Mouse (Mus musculus): ENCODE data around the gene Fam13c. TPM values are rescaled to one million over a fixed set of nuclear protein-coding genes. Genes with fewer than 3 reads are reported as not detected.

Fam13c gene
- polyA plus RNA-seq, 1 experiment, result 27.7 TPM

- TF ChIP-seq POLR2A (IDR thresholded peaks at IDR 0.05; ENCODE audit: extremely low read depth, insufficient read depth, low read length), result no peak
- TF ChIP-seq CTCF (IDR thresholded peaks at IDR 0.05; ENCODE audit: extremely low read depth, insufficient read depth, low read length), result no peak
- Histone ChIP-seq H3K27ac (ENCODE audit: insufficient read depth, low read length) (peak overlapping the region; percentile 84; the same call in 1 of the 2 replicates), H3K4me3 (ENCODE audit: insufficient read depth, low read length) (no peak overlapping the region), H3K4me1 (ENCODE audit: control insufficient read depth, insufficient read depth, low read length) (peaks cover 9% of the 10 kb centered on the region)
Measured at GRCm38 (mm10) chr10:70493891-70494290, 53.6 kb downstream of the Fam13c start.

GRCm38 (mm10) chr10:70494441-70494840 is 54.2 kb downstream of the Fam13c start:
- no peak overlapping the region for H3K4me3 ChIP-seq (ENCODE audit: insufficient read depth, low read length)
- TF ChIP-seq CTCF (IDR thresholded peaks at IDR 0.05; ENCODE audit: extremely low read depth, insufficient read depth, low read length) (no peak), POLR2A (IDR thresholded peaks at IDR 0.05; ENCODE audit: extremely low read depth, insufficient read depth, low read length) (no peak)
- H3K27ac ChIP-seq (ENCODE audit: insufficient read depth, low read length), result peak overlapping the region; percentile 84

GRCm38 (mm10) chr10:70495106-70496104 is 55.1 kb downstream of the Fam13c start:
- H3K27ac ChIP-seq (ENCODE audit: insufficient read depth, low read length), result peak overlapping the region; percentile 60

More at GRCm38 (mm10) chr10:70494441-70494840, 54.2 kb downstream of the Fam13c start:
- peaks cover 9% of the 10 kb centered on the region for H3K4me1 ChIP-seq (ENCODE audit: control insufficient read depth, insufficient read depth, low read length)

GRCm38 (mm10) chr10:70496938-70497337 is 56.7 kb downstream of the Fam13c start:
- no peak overlapping the region for H3K4me3 ChIP-seq (ENCODE audit: insufficient read depth, low read length)
- TF ChIP-seq CTCF (IDR thresholded peaks at IDR 0.05; ENCODE audit: extremely low read depth, insufficient read depth, low read length), result no peak
- TF ChIP-seq POLR2A (IDR thresholded peaks at IDR 0.05; ENCODE audit: extremely low read depth, insufficient read depth, low read length), result no peak
- H3K27ac ChIP-seq (ENCODE audit: insufficient read depth, low read length), result no peak overlapping the region
- H3K4me1 ChIP-seq (ENCODE audit: control insufficient read depth, insufficient read depth, low read length), result peaks cover 6% of the 10 kb centered on the region

More at GRCm38 (mm10) chr10:70495106-70496104, 55.1 kb downstream of the Fam13c start:
- TF ChIP-seq CTCF (IDR thresholded peaks at IDR 0.05; ENCODE audit: extremely low read depth, insufficient read depth, low read length) (no peak), POLR2A (IDR thresholded peaks at IDR 0.05; ENCODE audit: extremely low read depth, insufficient read depth, low read length) (no peak)
- Histone ChIP-seq H3K4me3 (ENCODE audit: insufficient read depth, low read length) (no peak overlapping the region), H3K4me1 (ENCODE audit: control insufficient read depth, insufficient read depth, low read length) (peaks cover 9% of the 10 kb centered on the region)

GRCm38 (mm10) chr10:70498328-70498727 is 58.0 kb downstream of the Fam13c start:
- no peak overlapping the region for H3K4me3 ChIP-seq (ENCODE audit: insufficient read depth, low read length)
- H3K27ac ChIP-seq (ENCODE audit: insufficient read depth, low read length), result 0 out of 2 replicates have a peak overlapping the region, but pooled peaks have one; percentile 15
- TF ChIP-seq CTCF (IDR thresholded peaks at IDR 0.05; ENCODE audit: extremely low read depth, insufficient read depth, low read length) (no peak), POLR2A (IDR thresholded peaks at IDR 0.05; ENCODE audit: extremely low read depth, insufficient read depth, low read length) (no peak)
- peaks cover 6% of the 10 kb centered on the region for H3K4me1 ChIP-seq (ENCODE audit: control insufficient read depth, insufficient read depth, low read length)

GRCm38 (mm10) chr10:70499246-70499645 is 59.0 kb downstream of the Fam13c start:
- 0 out of 2 replicates have a peak overlapping the region, but pooled peaks have one; percentile 10 for H3K27ac ChIP-seq (ENCODE audit: insufficient read depth, low read length)
- no peak overlapping the region for H3K4me3 ChIP-seq (ENCODE audit: insufficient read depth, low read length)
- H3K4me1 ChIP-seq (ENCODE audit: control insufficient read depth, insufficient read depth, low read length), result peaks cover 5% of the 10 kb centered on the region
- no peak for TF ChIP-seq POLR2A (IDR thresholded peaks at IDR 0.05; ENCODE audit: extremely low read depth, insufficient read depth, low read length)
- no peak for TF ChIP-seq CTCF (IDR thresholded peaks at IDR 0.05; ENCODE audit: extremely low read depth, insufficient read depth, low read length)

GRCm38 (mm10) chr10:70504871-70505270 is 64.6 kb downstream of the Fam13c start:
- Histone ChIP-seq H3K27ac (ENCODE audit: insufficient read depth, low read length) (no peak overlapping the region), H3K4me1 (ENCODE audit: control insufficient read depth, insufficient read depth, low read length) (peaks cover 1% of the 10 kb centered on the region), H3K4me3 (ENCODE audit: insufficient read depth, low read length) (no peak overlapping the region)
- TF ChIP-seq CTCF (IDR thresholded peaks at IDR 0.05; ENCODE audit: extremely low read depth, insufficient read depth, low read length) (no peak), POLR2A (IDR thresholded peaks at IDR 0.05; ENCODE audit: extremely low read depth, insufficient read depth, low read length) (no peak)

GRCm38 (mm10) chr10:70505395-70505794 is 65.1 kb downstream of the Fam13c start:
- TF ChIP-seq CTCF (IDR thresholded peaks at IDR 0.05; ENCODE audit: extremely low read depth, insufficient read depth, low read length) (no peak), POLR2A (IDR thresholded peaks at IDR 0.05; ENCODE audit: extremely low read depth, insufficient read depth, low read length) (no peak)
- Histone ChIP-seq H3K27ac (ENCODE audit: insufficient read depth, low read length) (no peak overlapping the region), H3K4me3 (ENCODE audit: insufficient read depth, low read length) (no peak overlapping the region), H3K4me1 (ENCODE audit: control insufficient read depth, insufficient read depth, low read length) (peaks cover 1% of the 10 kb centered on the region; the same call in 1 of the 2 replicates)

GRCm38 (mm10) chr10:70505842-70506241 is 65.6 kb downstream of the Fam13c start:
- Histone ChIP-seq H3K4me3 (ENCODE audit: insufficient read depth, low read length) (no peak overlapping the region), H3K27ac (ENCODE audit: insufficient read depth, low read length) (no peak overlapping the region), H3K4me1 (ENCODE audit: control insufficient read depth, insufficient read depth, low read length) (peaks cover 1% of the 10 kb centered on the region; the same call in 1 of the 2 replicates)
- TF ChIP-seq POLR2A (IDR thresholded peaks at IDR 0.05; ENCODE audit: extremely low read depth, insufficient read depth, low read length), result no peak
- no peak for TF ChIP-seq CTCF (IDR thresholded peaks at IDR 0.05; ENCODE audit: extremely low read depth, insufficient read depth, low read length)

Measured in cortical plate, adult 2 months (tissue).